Mouse (Mus musculus): ENCODE data around the gene Pianp. TPM values are rescaled to one million over a fixed set of nuclear protein-coding genes. Genes with fewer than 3 reads are reported as not detected.

Pianp gene
- polyA plus RNA-seq, 1 experiment from 2014 or later: 0.45 TPM

GRCm38 (mm10) chr6:124967766-124968165, 28.7 kb upstream of the Pianp start:
- Histone ChIP-seq H3K36me3 (peaks cover 11% of the 10 kb centered on the region), H3K27me3 (replicated peaks) (no peaks in the 10 kb centered on the region), H3K27ac (ENCODE audit: poor library complexity, severe bottlenecking) (no peak overlapping the region), H3K9ac (no peak overlapping the region), H3K4me2 (no peak overlapping the region), H3K4me1 (replicated peaks) (peaks cover 15% of the 10 kb centered on the region), H3K9me3 (replicated peaks) (no peaks in the 10 kb centered on the region; the same call in 1 of the 2 replicates), H3K4me3 (no peak overlapping the region)
- ATAC-seq (ENCODE audit: insufficient number of reproducible peaks, low FRiP score): no peak
- 63% methylated on average over 4 of the region's 4 CpGs for WGBS

GRCm38 (mm10) chr6:124992241-124992640, 4.3 kb upstream of the Pianp start:
- 70% methylated on average over 4 of the region's 4 CpGs for WGBS
- no peak overlapping the region for H3K4me2 ChIP-seq
- no peak overlapping the region for H3K4me3 ChIP-seq
- no peak overlapping the region; the same call in 1 of the 2 replicates for H3K9ac ChIP-seq
- no peak for ATAC-seq (ENCODE audit: insufficient number of reproducible peaks, low FRiP score)
- peaks cover 55% of the 10 kb centered on the region for H3K27me3 ChIP-seq (replicated peaks)
- no peaks in the 10 kb centered on the region for H3K36me3 ChIP-seq
- peaks cover 11% of the 10 kb centered on the region for H3K4me1 ChIP-seq (replicated peaks)
- H3K27ac ChIP-seq (ENCODE audit: poor library complexity, severe bottlenecking): no peak overlapping the region
- peaks cover 12% of the 10 kb centered on the region for H3K9me3 ChIP-seq (replicated peaks)

DNA sequence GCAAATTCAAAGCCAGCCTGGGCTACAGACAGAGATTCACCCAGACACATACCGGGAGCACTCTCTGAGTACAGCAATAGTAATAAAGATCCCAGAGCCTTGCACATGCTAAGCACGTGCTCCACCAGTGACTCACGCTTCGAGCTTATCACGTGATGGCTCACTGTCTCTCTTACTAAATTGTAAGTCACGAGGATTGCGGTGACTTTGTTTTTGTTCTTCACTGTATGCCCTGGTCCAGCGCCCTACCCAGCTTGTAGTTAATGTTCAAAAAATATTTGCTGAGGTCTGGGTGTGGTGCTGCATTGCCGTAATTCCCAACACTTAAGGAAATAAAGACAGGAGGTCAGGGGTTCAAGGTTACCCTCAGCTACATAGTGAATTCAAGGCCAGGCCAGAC, 3.1 kb upstream of the Pianp start:
- Histone ChIP-seq H3K9ac (no peak overlapping the region), H3K27ac (ENCODE audit: poor library complexity, severe bottlenecking) (no peak overlapping the region), H3K4me1 (replicated peaks) (peaks cover 22% of the 10 kb centered on the region), H3K4me2 (no peak overlapping the region), H3K27me3 (replicated peaks) (peaks cover 66% of the 10 kb centered on the region), H3K36me3 (no peaks in the 10 kb centered on the region), H3K4me3 (no peak overlapping the region), H3K9me3 (replicated peaks) (peaks cover 12% of the 10 kb centered on the region)
- 76% methylated on average over 9 of the region's 9 CpGs for WGBS
- no peak for ATAC-seq (ENCODE audit: insufficient number of reproducible peaks, low FRiP score)

GRCm38 (mm10) chr6:124993876-124994275, 2.6 kb upstream of the Pianp start:
- Histone ChIP-seq H3K27me3 (replicated peaks) (peaks cover 71% of the 10 kb centered on the region), H3K4me1 (replicated peaks) (peaks cover 25% of the 10 kb centered on the region), H3K4me3 (no peak overlapping the region), H3K36me3 (no peaks in the 10 kb centered on the region), H3K9me3 (replicated peaks) (peaks cover 12% of the 10 kb centered on the region), H3K27ac (ENCODE audit: poor library complexity, severe bottlenecking) (no peak overlapping the region), H3K9ac (0 out of 2 replicates have a peak overlapping the region, but pooled peaks have one; percentile 15), H3K4me2 (peak overlapping the region; percentile 26; the same call in 1 of the 2 replicates)
- 14% methylated on average over 10 of the region's 11 CpGs for WGBS
- ATAC-seq (ENCODE audit: insufficient number of reproducible peaks, low FRiP score): no peak

GRCm38 (mm10) chr6:124995246-124995645, 1.2 kb upstream of the Pianp start:
- H3K4me2 ChIP-seq: no peak overlapping the region
- no peak overlapping the region for H3K27ac ChIP-seq (ENCODE audit: poor library complexity, severe bottlenecking)
- H3K27me3 ChIP-seq (replicated peaks): peaks cover 85% of the 10 kb centered on the region
- no peak for ATAC-seq (ENCODE audit: insufficient number of reproducible peaks, low FRiP score)
- H3K4me1 ChIP-seq (replicated peaks): peaks cover 25% of the 10 kb centered on the region
- H3K4me3 ChIP-seq: no peak overlapping the region
- H3K9me3 ChIP-seq (replicated peaks): peaks cover 5% of the 10 kb centered on the region
- no peaks in the 10 kb centered on the region for H3K36me3 ChIP-seq
- no peak overlapping the region for H3K9ac ChIP-seq
- WGBS: 76% methylated on average over 7 of the region's 7 CpGs

GRCm38 (mm10) chr6:124995831-124996403, 577 bp upstream of the Pianp start:
- H3K36me3 ChIP-seq: no peaks in the 10 kb centered on the region
- H3K4me3 ChIP-seq: peak overlapping the region; percentile 58; the same call in 1 of the 2 replicates
- H3K4me2 ChIP-seq: peak overlapping the region; percentile 97
- ATAC-seq (ENCODE audit: insufficient number of reproducible peaks, low FRiP score): no peak
- no peak overlapping the region for H3K27ac ChIP-seq (ENCODE audit: poor library complexity, severe bottlenecking)
- 37% methylated on average over 8 of the region's 8 CpGs for WGBS
- H3K4me1 ChIP-seq (replicated peaks): peaks cover 25% of the 10 kb centered on the region
- no peaks in the 10 kb centered on the region for H3K9me3 ChIP-seq (replicated peaks)
- peaks cover 87% of the 10 kb centered on the region for H3K27me3 ChIP-seq (replicated peaks)
- no peak overlapping the region for H3K9ac ChIP-seq

DNA sequence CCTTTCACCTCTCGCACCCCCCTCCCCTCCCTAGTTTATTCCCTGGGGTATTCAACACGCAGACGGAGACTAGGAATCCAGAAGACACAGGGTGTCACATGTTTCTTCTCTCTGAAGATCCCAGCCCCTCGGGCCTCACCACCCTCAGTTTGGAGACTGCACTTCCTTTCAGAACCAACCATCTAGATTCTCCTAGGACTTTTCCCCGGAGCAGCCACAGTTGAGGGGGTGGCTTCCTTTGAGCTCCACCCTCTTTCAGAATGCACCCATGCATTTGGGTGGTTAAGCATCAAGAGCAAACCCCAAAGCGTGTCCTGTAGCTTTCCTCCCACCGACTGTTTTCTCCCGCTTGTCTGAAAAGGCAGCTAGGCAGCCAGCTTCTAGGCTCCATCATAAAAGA, 1.6 kb downstream of the Pianp start:
- H3K9ac ChIP-seq: no peak overlapping the region
- no peak overlapping the region; the same call in 1 of the 2 replicates for H3K4me2 ChIP-seq
- H3K9me3 ChIP-seq (replicated peaks): no peaks in the 10 kb centered on the region
- 7% methylated on average over 8 of the region's 8 CpGs for WGBS
- ATAC-seq (ENCODE audit: insufficient number of reproducible peaks, low FRiP score): no peak
- H3K4me1 ChIP-seq (replicated peaks): peaks cover 25% of the 10 kb centered on the region
- no peak overlapping the region for H3K4me3 ChIP-seq
- no peak overlapping the region for H3K27ac ChIP-seq (ENCODE audit: poor library complexity, severe bottlenecking)
- peaks cover 97% of the 10 kb centered on the region for H3K27me3 ChIP-seq (replicated peaks)
- no peaks in the 10 kb centered on the region for H3K36me3 ChIP-seq

DNA sequence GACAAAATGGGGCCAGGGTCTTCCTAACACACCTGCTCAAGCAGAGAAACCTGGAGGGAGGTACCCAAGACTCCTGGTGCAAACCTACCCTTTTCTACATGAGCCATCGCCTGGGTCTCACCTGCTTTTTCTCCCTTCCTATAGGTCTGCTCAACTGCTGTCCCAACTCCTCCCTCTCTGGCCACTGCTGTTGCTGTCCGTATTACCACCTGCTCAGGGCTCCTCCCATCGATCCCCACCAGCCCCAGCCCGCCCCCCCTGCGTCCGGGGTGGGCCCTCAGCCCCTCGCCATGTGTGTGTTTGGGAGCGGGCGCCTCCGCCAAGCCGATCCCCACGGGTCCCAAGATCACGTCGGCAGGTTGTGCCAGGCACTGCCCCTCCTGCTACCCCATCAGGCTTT, 2.6 kb downstream of the Pianp start:
- ATAC-seq (ENCODE audit: insufficient number of reproducible peaks, low FRiP score): no peak

GRCm38 (mm10) chr6:124999546-124999945, 3.1 kb downstream of the Pianp start:
- Histone ChIP-seq H3K27ac (ENCODE audit: poor library complexity, severe bottlenecking) (no peak overlapping the region), H3K4me2 (no peak overlapping the region), H3K9ac (no peak overlapping the region), H3K9me3 (replicated peaks) (no peaks in the 10 kb centered on the region), H3K4me3 (no peak overlapping the region), H3K27me3 (replicated peaks) (peaks cover 83% of the 10 kb centered on the region), H3K4me1 (replicated peaks) (peaks cover 30% of the 10 kb centered on the region), H3K36me3 (no peaks in the 10 kb centered on the region)
- no peak for ATAC-seq (ENCODE audit: insufficient number of reproducible peaks, low FRiP score)
- WGBS: 22% methylated on average over 10 of the region's 10 CpGs

More for the DNA sequence above, 2.6 kb downstream of the Pianp start:
- Histone ChIP-seq H3K9me3 (replicated peaks) (no peaks in the 10 kb centered on the region), H3K27ac (ENCODE audit: poor library complexity, severe bottlenecking) (no peak overlapping the region), H3K4me2 (no peak overlapping the region), H3K36me3 (no peaks in the 10 kb centered on the region), H3K4me3 (no peak overlapping the region), H3K27me3 (replicated peaks) (peaks cover 88% of the 10 kb centered on the region), H3K9ac (no peak overlapping the region), H3K4me1 (replicated peaks) (peaks cover 28% of the 10 kb centered on the region)
- WGBS: 26% methylated on average over 14 of the region's 14 CpGs

DNA sequence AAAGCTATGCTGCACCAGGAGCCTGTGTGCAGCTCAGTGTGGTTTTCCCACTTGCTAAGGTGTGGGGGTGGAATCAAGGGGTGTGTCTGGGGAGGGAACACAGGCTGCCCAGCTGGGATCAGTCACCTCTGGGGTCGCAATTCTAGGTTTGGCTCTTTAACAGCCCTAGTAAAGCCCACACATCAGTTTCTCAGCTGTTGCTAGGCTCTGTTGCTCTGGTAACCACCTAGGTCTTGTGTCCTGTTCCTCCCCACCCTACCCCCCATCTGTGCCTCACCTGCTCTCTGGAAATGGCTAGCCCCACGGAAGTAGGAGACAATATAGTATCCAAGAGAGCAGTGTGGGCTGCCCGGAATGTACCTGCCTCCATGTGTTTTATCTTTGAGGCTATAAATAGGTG, 7.2 kb downstream of the Pianp start:
- Histone ChIP-seq H3K27ac (ENCODE audit: poor library complexity, severe bottlenecking) (no peak overlapping the region), H3K9ac (no peak overlapping the region), H3K9me3 (replicated peaks) (no peaks in the 10 kb centered on the region), H3K4me3 (no peak overlapping the region), H3K27me3 (replicated peaks) (peaks cover 42% of the 10 kb centered on the region), H3K4me1 (replicated peaks) (peaks cover 23% of the 10 kb centered on the region), H3K4me2 (peak overlapping the region; percentile 34), H3K36me3 (no peaks in the 10 kb centered on the region)
- no peak for ATAC-seq (ENCODE audit: insufficient number of reproducible peaks, low FRiP score)
- 31% methylated on average over 3 of the region's 3 CpGs for WGBS

- Histone ChIP-seq H3K4me1 (replicated peaks) (peaks cover 27% of the 10 kb centered on the region), H3K4me2 (no peak overlapping the region), H3K36me3 (no peaks in the 10 kb centered on the region), H3K9me3 (replicated peaks) (no peaks in the 10 kb centered on the region), H3K27me3 (replicated peaks) (peaks cover 28% of the 10 kb centered on the region), H3K9ac (no peak overlapping the region), H3K27ac (ENCODE audit: poor library complexity, severe bottlenecking) (no peak overlapping the region), H3K4me3 (no peak overlapping the region)
- 34% methylated on average over 3 of the region's 3 CpGs for WGBS
- ATAC-seq (ENCODE audit: insufficient number of reproducible peaks, low FRiP score): no peak
Measured at GRCm38 (mm10) chr6:125005086-125005485, 8.6 kb downstream of the Pianp start.

- H3K4me1 ChIP-seq (replicated peaks): peaks cover 50% of the 10 kb centered on the region
- H3K9ac ChIP-seq: peak overlapping the region; percentile 70
- WGBS: 43% methylated on average over 13 of the region's 13 CpGs
- peak overlapping the region; percentile 92 for H3K4me3 ChIP-seq
- H3K9me3 ChIP-seq (replicated peaks): no peaks in the 10 kb centered on the region
- no peaks in the 10 kb centered on the region for H3K27me3 ChIP-seq (replicated peaks)
- H3K4me2 ChIP-seq: peak overlapping the region; percentile 89
- H3K36me3 ChIP-seq: peaks cover 22% of the 10 kb centered on the region
- ATAC-seq (ENCODE audit: insufficient number of reproducible peaks, low FRiP score): no peak
- H3K27ac ChIP-seq (ENCODE audit: poor library complexity, severe bottlenecking): peak overlapping the region; percentile 100
Measured at GRCm38 (mm10) chr6:125008060-125008459, 11.6 kb downstream of the Pianp start.

All from heart, embryonic 12.5 days (tissue).